Mouse (Mus musculus): ENCODE data around the gene Cdc37. TPM values are rescaled to one million over a fixed set of nuclear protein-coding genes. Genes with fewer than 3 reads are reported as not detected.

Gene Cdc37
- 108 to 117 TPM (median 111 TPM) in 4 replicates for total RNA-seq (2023)

DNA sequence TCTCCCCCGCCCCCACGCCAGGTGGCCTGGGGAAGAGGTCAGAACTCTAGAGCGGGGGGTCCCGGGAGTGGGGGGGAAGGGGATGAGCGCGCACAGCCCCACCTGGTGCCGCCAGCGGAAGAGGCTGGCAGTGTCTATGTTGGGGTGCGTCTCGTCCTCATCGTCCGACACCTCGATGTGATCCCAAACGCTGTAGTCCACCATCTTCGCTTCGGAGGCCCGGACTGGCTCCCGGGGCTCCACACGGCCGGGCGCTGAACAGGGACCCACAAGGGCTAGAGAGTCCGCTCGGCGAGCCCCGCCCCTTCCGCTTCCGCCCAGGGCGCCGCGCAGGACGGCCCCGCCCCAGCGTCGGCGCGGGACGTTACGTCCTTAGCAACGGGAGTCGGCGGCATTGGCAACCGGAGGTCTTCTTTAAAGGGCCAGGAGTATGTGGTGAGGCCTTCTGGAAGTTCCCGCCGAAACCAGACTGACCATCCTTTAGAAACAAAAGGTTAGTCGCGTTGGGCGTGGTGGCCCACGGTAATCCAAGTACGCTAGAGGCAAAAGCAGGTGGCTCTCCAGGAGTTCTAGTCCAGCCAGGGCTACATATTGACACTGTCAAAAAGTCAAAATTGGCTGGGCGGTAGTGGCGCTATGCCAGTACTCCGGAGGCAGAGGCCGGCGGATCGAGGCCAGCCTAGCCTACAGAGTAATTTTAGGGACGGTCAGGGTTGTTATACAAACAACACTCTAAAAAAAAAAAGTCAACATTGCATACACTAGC lies at the start of gene Cdc37:
Gene Cdc37 (minus strand): TSS at position 329 of the 766 bp plus-strand sequence.

DNA sequence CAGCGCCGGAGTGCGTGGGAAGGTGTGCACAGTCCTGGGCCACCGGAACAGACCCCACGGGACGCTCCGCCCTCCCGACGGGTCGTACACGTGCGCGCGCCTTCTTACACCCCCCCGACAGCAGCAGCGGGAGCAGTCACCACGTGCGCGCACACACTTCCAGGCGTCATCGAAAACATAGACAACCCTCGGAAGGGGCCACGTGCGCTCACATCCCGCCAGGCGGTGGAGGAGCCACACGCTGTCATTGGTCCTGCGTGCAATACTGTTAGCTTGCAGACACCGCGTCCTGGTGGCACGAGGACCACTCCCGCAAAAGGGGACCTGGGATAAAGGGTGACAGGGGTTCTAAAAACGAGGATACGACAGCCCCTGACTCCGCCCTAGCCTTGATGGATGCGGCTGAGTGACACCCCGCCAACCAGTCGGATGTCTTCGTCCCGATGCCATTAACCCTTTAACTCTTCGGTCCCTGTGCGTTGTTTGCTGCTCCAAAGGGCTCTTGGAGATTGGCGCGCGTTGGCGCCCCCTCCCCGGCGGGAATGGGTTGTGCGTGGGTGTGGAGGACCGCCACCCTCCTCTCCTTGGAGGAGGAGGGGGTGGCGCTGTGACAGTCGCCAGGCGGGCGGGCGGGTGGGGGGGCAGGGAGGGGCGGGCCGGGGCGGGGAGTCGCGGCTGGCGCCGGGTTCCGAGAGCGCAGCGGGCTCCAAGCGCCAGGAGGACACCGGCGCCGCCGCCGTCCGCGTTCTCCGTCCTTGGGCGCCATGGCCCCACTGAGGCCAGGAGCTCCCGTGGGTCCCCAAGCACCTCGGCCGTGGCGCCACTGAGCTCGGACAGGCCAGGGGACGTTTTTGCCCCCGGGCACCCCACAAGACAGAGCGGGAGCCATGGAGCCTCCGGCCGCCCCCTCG lies 15.5 kb upstream of the Cdc37 start, which contains the start of gene Pde4a:
Gene Pde4a (plus strand): TSS at position 674 of the 911 bp plus-strand sequence.

DNA sequence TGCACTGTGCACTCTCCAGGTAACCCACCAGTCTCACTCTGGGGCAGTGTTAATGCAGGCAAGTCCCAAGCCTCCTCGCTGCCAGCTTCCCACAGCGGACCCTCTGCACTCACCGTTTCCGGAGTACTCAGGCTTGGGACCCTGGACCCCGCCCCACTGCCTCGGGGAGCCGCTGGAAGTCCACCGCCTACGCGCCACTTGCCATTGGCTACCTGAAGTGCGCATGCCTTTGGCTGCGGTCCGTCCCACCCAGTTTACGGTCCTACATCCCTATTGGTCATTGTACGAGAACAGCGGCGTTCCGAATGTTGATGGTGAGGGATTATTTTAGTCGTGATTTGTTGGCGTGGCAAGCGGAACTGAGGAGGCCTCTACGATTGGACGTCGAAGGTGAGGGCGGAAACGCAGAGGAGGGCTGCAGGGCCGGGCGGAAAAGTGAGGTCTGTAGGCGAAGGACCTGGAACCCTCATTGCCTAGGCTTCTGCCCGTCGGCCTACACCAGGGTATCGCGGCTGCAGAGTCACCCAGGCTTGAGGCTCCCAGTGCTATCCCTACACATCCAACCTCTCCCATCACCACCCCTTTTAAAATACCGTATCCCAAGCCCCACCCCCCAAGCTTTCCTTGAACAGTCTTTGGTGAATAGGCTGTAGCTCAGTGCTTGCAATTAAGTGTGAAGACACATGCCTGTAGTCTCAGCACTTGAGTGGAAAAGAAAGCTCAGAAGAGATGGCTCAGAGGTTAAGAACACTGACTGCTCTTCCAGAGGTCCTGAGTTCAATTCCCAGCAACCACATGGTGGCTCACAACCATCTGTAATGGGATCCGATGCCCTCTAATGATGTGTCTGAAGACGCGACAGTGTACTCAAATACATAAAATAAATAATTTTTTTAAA lies 18.5 kb downstream of the Cdc37 start, which contains the start of gene Tyk2:
Gene Tyk2 (minus strand): TSS at position 185 of the 898 bp plus-strand sequence.

DNA sequence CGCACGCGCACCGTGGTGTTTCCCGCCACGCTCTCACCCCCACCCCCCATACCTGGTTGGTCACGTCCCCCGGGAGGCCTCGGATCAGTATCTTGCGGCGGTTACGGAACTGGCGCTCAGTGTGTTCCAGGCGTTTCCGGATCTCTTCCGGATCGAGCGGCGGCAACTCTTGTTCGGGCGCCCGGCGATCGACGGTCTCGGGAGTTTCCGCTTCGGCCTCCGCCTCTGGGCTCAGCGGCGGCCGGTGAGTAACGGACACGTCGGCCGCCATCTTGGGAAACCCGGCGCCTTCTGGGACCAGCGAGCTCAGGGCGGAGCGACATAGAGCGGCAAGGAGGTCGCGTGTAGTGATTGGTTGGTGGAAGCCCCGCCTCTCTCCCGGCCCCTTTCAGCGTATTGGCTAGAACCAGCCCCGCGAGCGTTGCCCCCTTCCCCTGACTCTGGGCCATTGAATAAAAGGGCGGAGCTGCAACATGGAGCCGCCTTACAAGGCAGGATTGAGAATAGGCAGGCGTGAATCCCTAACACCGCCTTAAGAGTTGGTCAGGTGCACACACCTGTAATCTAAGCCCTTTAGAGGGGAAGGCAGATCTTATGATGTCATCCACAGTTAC lies 58.0 kb downstream of the Cdc37 start, which contains the start of the genes Gm38431 and Raver1:
Gene Gm38431 (minus strand): TSS at position 291 of the 614 bp plus-strand sequence.
Gene Raver1 (minus strand): TSS at position 302 of the 614 bp plus-strand sequence.

Other genes with a start within 250 kb of the Cdc37 start
- 67.0 to 72.1 TPM (median 69.3 TPM) in 4 replicates for gene Dnmt1, start 190.1 kb downstream of the Cdc37 start, total RNA-seq (2023)
- 2.3 to 3.2 TPM (median 3.1 TPM) in 4 replicates for gene S1pr2, start 173.2 kb downstream of the Cdc37 start, total RNA-seq (2023)
- gene Mrpl4, start 147.2 kb downstream of the Cdc37 start, total RNA-seq (2023) = 52.3 to 59.0 TPM (median 57.1 TPM) in 4 replicates
- 49.4 to 53.1 TPM (median 50.5 TPM) in 4 replicates for gene Icam1, start 134.0 kb downstream of the Cdc37 start, total RNA-seq (2023)
- 0.63 TPM in 1 of 4 replicates, not detected in the others for gene Icam4, start 120.6 kb downstream of the Cdc37 start, total RNA-seq (2023)
- 0.20 to 0.33 TPM in 2 of 4 replicates, not detected in the others for gene Icam5, start 117.9 kb downstream of the Cdc37 start, total RNA-seq (2023)
- not detected in 4 replicates for gene Zglp1, start 82.9 kb downstream of the Cdc37 start, total RNA-seq (2023)
- gene Gm49373, start 76.9 kb downstream of the Cdc37 start, total RNA-seq (2023) = 1.3 to 1.9 TPM (median 1.6 TPM) in 4 replicates
- gene Fdx1l, start 76.4 kb downstream of the Cdc37 start, total RNA-seq (2023) = 20.9 to 28.2 TPM (median 25.9 TPM) in 4 replicates
- 9.4 to 13.1 TPM (median 9.8 TPM) in 4 replicates for gene Gm38431, start 58.0 kb downstream of the Cdc37 start, total RNA-seq (2023)
- gene Raver1, start 58.0 kb downstream of the Cdc37 start, total RNA-seq (2023) = 111 to 115 TPM (median 113 TPM) in 4 replicates
- gene Tyk2, start 18.7 kb downstream of the Cdc37 start, total RNA-seq (2023) = 46.8 to 61.2 TPM (median 51.4 TPM) in 4 replicates
- gene Pde4a, start 15.7 kb upstream of the Cdc37 start, total RNA-seq (2023) = 7.8 to 10.5 TPM (median 8.8 TPM) in 4 replicates
- 25.0 to 32.1 TPM (median 29.5 TPM) in 4 replicates for gene Keap1, start 89.4 kb upstream of the Cdc37 start, total RNA-seq (2023)
- gene S1pr5, start 98.5 kb upstream of the Cdc37 start, total RNA-seq (2023) = 0.24 to 0.36 TPM (median 0.28 TPM) in 3 of 4 replicates, not detected in the other
- gene Atg4d, start 115.3 kb upstream of the Cdc37 start, total RNA-seq (2023) = 48.2 to 54.2 TPM (median 52.1 TPM) in 4 replicates
- gene Kri1, start 138.0 kb upstream of the Cdc37 start, total RNA-seq (2023) = 113 to 143 TPM (median 134 TPM) in 4 replicates
- 24.3 to 26.8 TPM (median 25.0 TPM) in 4 replicates for gene Cdkn2d, start 141.4 kb upstream of the Cdc37 start, total RNA-seq (2023)
- gene Ap1m2, start 162.4 kb upstream of the Cdc37 start, total RNA-seq (2023) = 2.0 to 3.0 TPM (median 2.6 TPM) in 4 replicates
- 311 to 326 TPM (median 324 TPM) in 4 replicates for gene Slc44a2, start 170.7 kb upstream of the Cdc37 start, total RNA-seq (2023)
- gene Ilf3, start 217.9 kb upstream of the Cdc37 start, total RNA-seq (2023) = 160 to 186 TPM (median 180 TPM) in 4 replicates